Mouse (Mus musculus): ENCODE data around the gene Ampd2.

GRCm38 (mm10) chr3:108084767-108085270 lies 1.6 kb downstream of the Ampd2 start:
- TF ChIP-seq GABPA (IDR thresholded peaks at IDR 0.05; ENCODE audit: insufficient replicate concordance, low read depth, low read length) (no peak), POLR2A (IDR thresholded peaks at IDR 0.05; ENCODE audit: low read depth, low read length) (no peak), JUN (IDR thresholded peaks at IDR 0.05; ENCODE audit: insufficient read depth, low read depth, low read length) (no peak)

Data from CH12.LX (cell line).